In the genomic region with DNA sequence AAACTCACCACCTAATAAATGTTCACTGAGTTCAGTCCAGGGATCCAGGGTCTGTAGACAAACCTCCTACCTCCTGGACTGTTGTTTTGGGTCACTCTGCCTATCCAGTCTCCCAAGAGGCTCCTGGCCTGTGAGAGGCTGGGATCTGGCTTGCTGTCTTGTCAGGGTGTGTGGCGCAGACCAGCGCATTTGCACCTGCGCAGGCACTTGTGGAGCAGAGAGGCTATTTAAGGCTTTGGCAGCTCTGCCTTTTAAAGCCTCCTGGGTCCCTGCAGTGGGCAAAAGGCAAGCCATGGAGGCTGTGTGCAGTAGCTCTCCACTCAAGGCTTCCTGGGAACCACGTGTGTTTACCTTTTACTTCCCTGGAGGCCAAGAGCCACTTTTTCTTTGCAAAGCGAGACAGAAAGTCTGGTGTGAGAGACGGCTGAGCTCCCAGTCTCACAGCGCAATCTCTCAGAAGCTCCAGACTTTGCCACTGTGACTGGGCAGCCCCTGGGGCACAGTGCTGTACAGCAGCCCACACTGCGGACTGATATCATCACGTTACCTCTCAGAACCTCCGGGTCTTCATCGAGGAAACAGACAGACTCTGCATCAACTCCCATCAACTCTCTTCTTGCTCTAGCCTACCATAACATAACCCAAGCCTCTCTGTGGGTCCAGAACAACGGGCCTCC, we compare ENCODE assay signal across 15 mouse cellular contexts. TPM values are rescaled to one million over a fixed set of nuclear protein-coding genes. Genes with fewer than 3 reads are reported as not detected.
DNase-seq lines count a peak whose midpoint lies in the region; ATAC-seq lines count a peak whose summit lies in the region.
"Had no signal": no experiment of that assay in that cellular context is flagged by ENCODE, and none has a peak within 500 bp of the region (broad histone marks: within the 10 kb centered on the region; RNA-seq: fewer than 3 reads in every experiment).

No protein-coding gene starts in this region.

- no peak overlapping the region for H3K4me2 ChIP-seq in embryonic facial prominence, embryonic 14.5 days (ENCODE audit: low read depth, low read length)
- H3K4me2 ChIP-seq in liver, embryonic 11.5 days, result no peak overlapping the region

- H3K27ac ChIP-seq in embryonic facial prominence, embryonic 14.5 days (replicated peaks; ENCODE audit: low read depth, low read length), result no peak overlapping the region; the same call in 1 of the 2 replicates
- H3K27ac ChIP-seq in liver, embryonic 11.5 days (ENCODE audit: low read depth, low read length), result no peak overlapping the region
- H3K27ac ChIP-seq: macrophage had no signal

- no peak for ATAC-seq in embryonic facial prominence, embryonic 14.5 days (ENCODE audit: low read depth)
- ATAC-seq in liver, embryonic 11.5 days (replicated peaks; ENCODE audit: low FRiP score), result no peak
- ATAC-seq: forebrain, postnatal 0 days had no signal

- 65% methylated on average over 12 of the region's 12 CpGs for WGBS in embryonic facial prominence, embryonic 14.5 days
- 82% methylated on average over 12 of the region's 12 CpGs for WGBS in liver, embryonic 11.5 days

- DNase-seq in gastrocnemius, postnatal 14 days, result peak; percentile 34
- no peak for DNase-seq in gastrocnemius, postnatal 36 days
- peak; percentile 24 for DNase-seq in embryonic facial prominence, embryonic 14.5 days (ENCODE audit: low spot score)
- peak; percentile 48 to 57 for DNase-seq in heart, postnatal 14 days
- peak; percentile 77 for DNase-seq in lung, postnatal 25 days (ENCODE audit: low spot score)
- no peak for DNase-seq in right cerebral cortex, postnatal 25 days
- DNase-seq in urinary bladder, postnatal 14 days (ENCODE audit: low spot score), result no peak
- DNase-seq in liver, embryonic 11.5 days (ENCODE audit: low spot score), result no peak
- DNase-seq: adrenal gland, adult 8-10 months; B cell, adult 2 months; cerebellum, adult 2 months; forebrain, postnatal 0 days; kidney, postnatal 10 days; spleen, adult 18-20 months had no signal

- intact Hi-C loops in gastrocnemius, postnatal 14 days (cut with DNase I; ENCODE audit: low total_unique reads), result no loop called here
- intact Hi-C loops in gastrocnemius, postnatal 36 days (cut with DNase I), result no loop called here
- intact Hi-C loops in heart, postnatal 14 days (cut with DNase I), result no loop called here

- no peak overlapping the region for H3K4me3 ChIP-seq in embryonic facial prominence, embryonic 14.5 days (ENCODE audit: low read depth, low read length)
- H3K4me3 ChIP-seq in liver, embryonic 11.5 days (ENCODE audit: low read depth, low read length), result no peak overlapping the region

- peaks cover 3% of the 10 kb centered on the region; the same call in 1 of the 2 replicates for H3K4me1 ChIP-seq in embryonic facial prominence, embryonic 14.5 days (ENCODE audit: control insufficient read depth, insufficient read depth, low read length)
- peaks cover 4% of the 10 kb centered on the region; the same call in 1 of the 2 replicates for H3K4me1 ChIP-seq in liver, embryonic 11.5 days (replicated peaks; ENCODE audit: control insufficient read depth, insufficient read depth, low read length)

- no peaks in the 10 kb centered on the region for H3K36me3 ChIP-seq in embryonic facial prominence, embryonic 14.5 days (ENCODE audit: control insufficient read depth, insufficient read depth, low read length)
- no peaks in the 10 kb centered on the region for H3K36me3 ChIP-seq in liver, embryonic 11.5 days (ENCODE audit: control insufficient read depth, insufficient read depth, low read length)

- H3K9ac ChIP-seq in embryonic facial prominence, embryonic 14.5 days (ENCODE audit: low read depth, low read length), result 0 out of 2 replicates have a peak overlapping the region, but pooled peaks have one; percentile 8
- no peak overlapping the region for H3K9ac ChIP-seq in liver, embryonic 11.5 days (ENCODE audit: low read depth, low read length)
- H3K9ac ChIP-seq: forebrain, postnatal 0 days had no signal

- H3K9me3 ChIP-seq in embryonic facial prominence, embryonic 14.5 days (ENCODE audit: control insufficient read depth, low read length), result no peaks in the 10 kb centered on the region
- H3K9me3 ChIP-seq in liver, embryonic 11.5 days (ENCODE audit: control insufficient read depth, low read length), result no peaks in the 10 kb centered on the region

- H3K27me3 ChIP-seq in embryonic facial prominence, embryonic 14.5 days (replicated peaks; ENCODE audit: control insufficient read depth, insufficient read depth, low read length), result no peaks in the 10 kb centered on the region
- no peaks in the 10 kb centered on the region for H3K27me3 ChIP-seq in liver, embryonic 11.5 days (replicated peaks; ENCODE audit: control insufficient read depth, insufficient read depth, low read length)

RNA-seq across cellular contexts. Expression of gene Ninj2, which starts 55.7 kb away (rescaled TPM):
- not detected for total RNA-seq in gastrocnemius, postnatal 14 days (2021)
- not detected for total RNA-seq in gastrocnemius, postnatal 36 days (2021)
- polyA plus RNA-seq in embryonic facial prominence, embryonic 14.5 days (2014; fragmentation: Nextera tagmentation; extraction: Ambion mirVana), result 0.61 and 0.69 TPM in 2 replicates
- total RNA-seq in heart, postnatal 14 days (2021), result not detected
- not detected in 2 replicates for polyA plus RNA-seq in liver, embryonic 11.5 days (2014; fragmentation: Nextera tagmentation; extraction: Ambion mirVana)
- total RNA-seq: adrenal gland, adult 8-10 months; forebrain, postnatal 0 days had no signal
- polyA plus RNA-seq: forebrain, postnatal 0 days; macrophage had no signal

Comparison
In these comparisons a context has a peak if more than half of its experiments do, and no peak if none do; other contexts are left out.
1. DNase-seq: peak in gastrocnemius, postnatal 14 days (single experiment), embryonic facial prominence, embryonic 14.5 days (single experiment), heart, postnatal 14 days (2 of 2) and lung, postnatal 25 days (single experiment); none in gastrocnemius, postnatal 36 days (0 of 2), right cerebral cortex, postnatal 25 days (single experiment), urinary bladder, postnatal 14 days (single experiment) and liver, embryonic 11.5 days (single experiment).